Mouse (Mus musculus): Measurements from ENCODE around the gene H2al1b. TPM values are rescaled to one million over a fixed set of nuclear protein-coding genes. Genes with fewer than 3 reads are reported as not detected.
A peak's percentile ranks its signal among the peaks of the same experiment; 100 is the strongest.
"Not testable (repeated sequence)": the region's sequence is repeated elsewhere in the genome, so short reads cannot be mapped to it uniquely, and the experiment has no call there.

H2al1b gene
- polyA plus RNA-seq (2015; fragmentation: Nextera tagmentation; extraction: Ambion mirVana): not detected in 2 replicates

- WGBS: 100% methylated on average over 1 of the region's 3 CpGs
- not testable (repeated sequence) for H3K27ac ChIP-seq
These were observed at the start of gene H2al1b for GRCm38 (mm10) chrX:11302132-11302531. Gene H2al1b, plus strand, starts transcription at chrX:11302432.

GRCm38 (mm10) chrX:11254062-11254461 is 48.2 kb upstream of the H2al1b start:
- Histone ChIP-seq H3K27me3 (peaks cover 4% of the 10 kb centered on the region; the same call in 1 of the 2 replicates), H3K36me3 (no peaks in the 10 kb centered on the region), H3K9me3 (no peaks in the 10 kb centered on the region), H3K4me1 (peaks cover 15% of the 10 kb centered on the region; the same call in 1 of the 2 replicates), H3K4me3 (no peak overlapping the region), H3K9ac (no peak overlapping the region), H3K4me2 (no peak overlapping the region), H3K27ac (peak overlapping the region; percentile 60)
- ATAC-seq (ENCODE audit: borderline replicate concordance, extremely low read depth, low FRiP score, low TSS enrichment): no peak
- 35% methylated on average over 5 of the region's 5 CpGs for WGBS

More at GRCm38 (mm10) chrX:11302132-11302531, at the start of gene H2al1b:
- not testable (repeated sequence) for H3K4me2 ChIP-seq; H3K9ac ChIP-seq; H3K4me3 ChIP-seq; ATAC-seq (ENCODE audit: borderline replicate concordance, extremely low read depth, low FRiP score, low TSS enrichment); H3K27me3 ChIP-seq; H3K36me3 ChIP-seq; H3K4me1 ChIP-seq; H3K9me3 ChIP-seq

- H3K27ac ChIP-seq: peak overlapping the region; percentile 60
- no peak overlapping the region for H3K4me2 ChIP-seq
- H3K36me3 ChIP-seq: no peaks in the 10 kb centered on the region
- H3K4me3 ChIP-seq: no peak overlapping the region
- 36% methylated on average over 11 of the region's 11 CpGs for WGBS
- ATAC-seq (ENCODE audit: borderline replicate concordance, extremely low read depth, low FRiP score, low TSS enrichment): 0 out of 2 replicates have a peak, but pooled peaks have one; percentile 20
- peaks cover 15% of the 10 kb centered on the region; the same call in 1 of the 2 replicates for H3K4me1 ChIP-seq
- H3K9ac ChIP-seq: no peak overlapping the region
- H3K9me3 ChIP-seq: no peaks in the 10 kb centered on the region
- H3K27me3 ChIP-seq: peaks cover 4% of the 10 kb centered on the region; the same call in 1 of the 2 replicates
These were observed 47.6 kb upstream of the H2al1b start for GRCm38 (mm10) chrX:11254521-11255207.

- Histone ChIP-seq H3K9me3 (no peaks in the 10 kb centered on the region), H3K9ac (no peak overlapping the region), H3K27me3 (peaks cover 8% of the 10 kb centered on the region; the same call in 1 of the 2 replicates), H3K4me3 (no peak overlapping the region), H3K4me1 (peaks cover 15% of the 10 kb centered on the region; the same call in 1 of the 2 replicates), H3K36me3 (no peaks in the 10 kb centered on the region), H3K4me2 (no peak overlapping the region), H3K27ac (peak overlapping the region; percentile 60; the same call in 1 of the 2 replicates)
- ATAC-seq (ENCODE audit: borderline replicate concordance, extremely low read depth, low FRiP score, low TSS enrichment): peak; percentile 60; the same call in 1 of the 2 replicates
- 27% methylated on average over 8 of the region's 8 CpGs for WGBS
These were observed 46.5 kb upstream of the H2al1b start for GRCm38 (mm10) chrX:11255564-11256360.

- peak; percentile 39; the same call in 1 of the 2 replicates for ATAC-seq (ENCODE audit: borderline replicate concordance, extremely low read depth, low FRiP score, low TSS enrichment)
- Histone ChIP-seq H3K4me1 (no peaks in the 10 kb centered on the region), H3K4me2 (no peak overlapping the region), H3K36me3 (no peaks in the 10 kb centered on the region), H3K27ac (no peak overlapping the region), H3K4me3 (no peak overlapping the region), H3K9ac (no peak overlapping the region), H3K27me3 (peaks cover 3% of the 10 kb centered on the region; the same call in 1 of the 2 replicates), H3K9me3 (no peaks in the 10 kb centered on the region)
- WGBS: 49% methylated on average over 8 of the region's 8 CpGs
These were observed 37.3 kb upstream of the H2al1b start for GRCm38 (mm10) chrX:11264918-11265317.

- Histone ChIP-seq H3K27ac (no peak overlapping the region), H3K9me3 (no peaks in the 10 kb centered on the region), H3K4me3 (no peak overlapping the region), H3K27me3 (0 out of 2 replicates have a peak, but pooled peaks cover 4% of the 10 kb centered on the region), H3K9ac (no peak overlapping the region), H3K4me1 (no peaks in the 10 kb centered on the region), H3K36me3 (no peaks in the 10 kb centered on the region), H3K4me2 (no peak overlapping the region)
- WGBS: 48% methylated on average over 7 of the region's 7 CpGs
- ATAC-seq (ENCODE audit: borderline replicate concordance, extremely low read depth, low FRiP score, low TSS enrichment): peak; percentile 83; the same call in 1 of the 2 replicates
These were observed 34.4 kb upstream of the H2al1b start for GRCm38 (mm10) chrX:11267791-11268190.

GRCm38 (mm10) chrX:11269074-11269473 is 33.2 kb upstream of the H2al1b start:
- no peaks in the 10 kb centered on the region for H3K9me3 ChIP-seq
- 0 out of 2 replicates have a peak, but pooled peaks cover 4% of the 10 kb centered on the region for H3K27me3 ChIP-seq
- 0 out of 2 replicates have a peak, but pooled peaks cover 4% of the 10 kb centered on the region for H3K4me1 ChIP-seq
- no peak overlapping the region for H3K4me2 ChIP-seq
- no peak overlapping the region for H3K27ac ChIP-seq
- H3K4me3 ChIP-seq: no peak overlapping the region
- H3K36me3 ChIP-seq: no peaks in the 10 kb centered on the region
- H3K9ac ChIP-seq: no peak overlapping the region
- 74% methylated on average over 3 of the region's 3 CpGs for WGBS
- no peak for ATAC-seq (ENCODE audit: borderline replicate concordance, extremely low read depth, low FRiP score, low TSS enrichment)

- Histone ChIP-seq H3K36me3 (no peaks in the 10 kb centered on the region), H3K4me2 (no peak overlapping the region), H3K27ac (no peak overlapping the region), H3K9me3 (no peaks in the 10 kb centered on the region), H3K9ac (no peak overlapping the region), H3K27me3 (0 out of 2 replicates have a peak, but pooled peaks cover 4% of the 10 kb centered on the region), H3K4me1 (0 out of 2 replicates have a peak, but pooled peaks cover 4% of the 10 kb centered on the region), H3K4me3 (no peak overlapping the region)
- 51% methylated on average over 3 of the region's 3 CpGs for WGBS
- no peak for ATAC-seq (ENCODE audit: borderline replicate concordance, extremely low read depth, low FRiP score, low TSS enrichment)
These were observed 29.0 kb upstream of the H2al1b start for GRCm38 (mm10) chrX:11273190-11273589.

GRCm38 (mm10) chrX:11277083-11277482 is 25.1 kb upstream of the H2al1b start:
- no peak for ATAC-seq (ENCODE audit: borderline replicate concordance, extremely low read depth, low FRiP score, low TSS enrichment)
- H3K9ac ChIP-seq: no peak overlapping the region
- H3K9me3 ChIP-seq: no peaks in the 10 kb centered on the region
- H3K4me2 ChIP-seq: no peak overlapping the region
- no peak overlapping the region for H3K4me3 ChIP-seq
- H3K4me1 ChIP-seq: 0 out of 2 replicates have a peak, but pooled peaks cover 4% of the 10 kb centered on the region
- H3K36me3 ChIP-seq: no peaks in the 10 kb centered on the region
- H3K27ac ChIP-seq: no peak overlapping the region
- WGBS: 62% methylated on average over 6 of the region's 6 CpGs
- H3K27me3 ChIP-seq: peaks cover 1% of the 10 kb centered on the region; the same call in 1 of the 2 replicates

GRCm38 (mm10) chrX:11280741-11281140 is 21.5 kb upstream of the H2al1b start:
- Histone ChIP-seq H3K36me3 (no peaks in the 10 kb centered on the region), H3K27me3 (peaks cover 4% of the 10 kb centered on the region; the same call in 1 of the 2 replicates), H3K27ac (no peak overlapping the region), H3K4me3 (no peak overlapping the region), H3K4me1 (no peaks in the 10 kb centered on the region), H3K9ac (no peak overlapping the region), H3K9me3 (no peaks in the 10 kb centered on the region), H3K4me2 (no peak overlapping the region)
- 60% methylated on average over 2 of the region's 2 CpGs for WGBS
- no peak for ATAC-seq (ENCODE audit: borderline replicate concordance, extremely low read depth, low FRiP score, low TSS enrichment)

- Histone ChIP-seq H3K4me2 (no peak overlapping the region), H3K4me3 (no peak overlapping the region), H3K4me1 (0 out of 2 replicates have a peak, but pooled peaks cover 3% of the 10 kb centered on the region), H3K9me3 (no peaks in the 10 kb centered on the region), H3K36me3 (no peaks in the 10 kb centered on the region), H3K27me3 (peaks cover 4% of the 10 kb centered on the region; the same call in 1 of the 2 replicates), H3K27ac (no peak overlapping the region), H3K9ac (no peak overlapping the region)
- WGBS: 37% methylated on average over 14 of the region's 14 CpGs
- ATAC-seq (ENCODE audit: borderline replicate concordance, extremely low read depth, low FRiP score, low TSS enrichment): no peak
These were observed 13.8 kb upstream of the H2al1b start for GRCm38 (mm10) chrX:11288306-11288882.
